Mouse (Mus musculus): ENCODE results near the gene Dph1.

GRCm38 (mm10) chr11:75162591-75163080 lies 28.4 kb downstream of the Dph1 start:
- no peak for TF ChIP-seq CTCF (IDR thresholded peaks at IDR 0.05; ENCODE audit: low read depth, low read length)
- no peak for TF ChIP-seq GATA1 (IDR thresholded peaks at IDR 0.05; ENCODE audit: borderline replicate concordance, low read length)
- no peak for TF ChIP-seq TAL1 (conservative IDR thresholded peaks at IDR 0.05; ENCODE audit: low read depth, low read length)
